Mouse (Mus musculus): ENCODE measurements at regions not wholly inside any gene's neighbourhood (a gene's known extent, or its start where the extent isn't known, plus 50 kb on each side); places are given as distances from the start of the nearest gene placed in this dataset.

DNA sequence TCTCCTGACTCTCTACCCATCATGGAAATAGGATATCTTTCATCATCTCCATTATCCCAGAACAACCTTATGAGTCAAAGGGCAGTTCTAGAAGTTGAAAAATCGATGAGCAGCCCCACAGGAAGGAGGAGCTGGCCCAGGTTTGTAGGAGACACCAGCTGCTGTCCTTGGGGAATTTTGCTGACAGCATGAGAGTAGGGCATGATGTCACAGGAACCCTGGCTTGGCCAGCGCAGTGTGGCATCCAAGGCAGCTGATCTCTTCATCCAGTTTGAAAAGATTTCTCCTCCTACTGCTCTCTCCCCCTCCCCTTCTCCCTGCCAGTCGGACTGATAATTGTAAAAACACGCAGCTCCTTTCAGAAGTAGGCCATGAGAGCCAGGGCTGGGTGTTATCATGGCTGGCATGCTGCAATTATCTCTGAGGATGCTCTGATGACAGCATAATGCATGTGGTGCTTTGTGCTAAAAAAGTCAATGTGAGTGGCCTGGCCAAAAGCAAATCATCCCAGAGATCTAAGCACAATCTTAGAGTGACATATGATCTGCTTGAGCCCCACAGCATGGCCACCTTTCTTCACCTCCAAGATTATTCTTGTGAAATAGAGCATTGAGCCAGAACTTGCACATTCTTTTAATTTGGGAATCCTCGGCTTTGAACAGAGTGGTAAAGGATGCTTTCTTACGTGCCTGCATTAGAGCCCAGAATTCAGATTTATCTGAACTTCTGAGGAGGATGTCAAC is 54.2 kb downstream of the Gjd2 start:
- ATAC-seq (ENCODE audit: low FRiP score, low TSS enrichment): no peak
- no peaks in the 10 kb centered on the region for H3K4me1 ChIP-seq (ENCODE audit: control insufficient read depth, insufficient read depth, low read length)
- no peak for DNase-seq
- no peaks in the 10 kb centered on the region for H3K27me3 ChIP-seq (ENCODE audit: control insufficient read depth, insufficient read depth, low read length)
- 23% methylated on average over 6 of the region's 6 CpGs for WGBS
- H3K36me3 ChIP-seq (ENCODE audit: control insufficient read depth, insufficient read depth, low read length): no peaks in the 10 kb centered on the region
- H3K9ac ChIP-seq (replicated peaks; ENCODE audit: low read length): no peak overlapping the region
- H3K4me3 ChIP-seq (replicated peaks; ENCODE audit: low read depth, low read length): no peak overlapping the region
- H3K27ac ChIP-seq (replicated peaks; ENCODE audit: low read depth, low read length): no peak overlapping the region
- no peaks in the 10 kb centered on the region for H3K9me3 ChIP-seq (ENCODE audit: control insufficient read depth, low read length)
- H3K4me2 ChIP-seq (ENCODE audit: low read length): no peak overlapping the region

DNA sequence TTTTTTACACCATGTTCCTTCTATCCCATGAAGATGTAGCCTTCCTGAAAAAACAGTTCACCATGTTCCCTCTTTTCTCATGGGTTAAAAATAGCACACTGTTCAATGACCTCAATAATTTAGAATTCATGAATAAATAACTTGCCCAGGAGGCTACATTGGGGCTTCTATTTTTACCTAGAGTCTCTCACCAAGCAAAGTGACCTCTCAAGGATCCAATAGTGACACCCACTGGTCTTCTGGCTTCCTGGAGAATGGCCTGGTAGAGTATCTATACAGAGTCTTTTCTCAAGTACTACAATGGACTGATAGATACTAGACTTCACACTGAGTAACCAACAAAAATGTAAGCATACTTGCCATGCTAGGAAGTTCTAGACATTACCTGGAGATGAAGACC is 60.9 kb downstream of the Gjd2 start:
- ATAC-seq (ENCODE audit: low FRiP score, low TSS enrichment) (no peak), DNase-seq (no peak)
- H3K4me2 ChIP-seq (ENCODE audit: low read length): no peak overlapping the region
- no peaks in the 10 kb centered on the region for H3K36me3 ChIP-seq (ENCODE audit: control insufficient read depth, insufficient read depth, low read length)
- no peaks in the 10 kb centered on the region for H3K9me3 ChIP-seq (ENCODE audit: control insufficient read depth, low read length)
- no peak overlapping the region for H3K27ac ChIP-seq (replicated peaks; ENCODE audit: low read depth, low read length)
- H3K4me1 ChIP-seq (ENCODE audit: control insufficient read depth, insufficient read depth, low read length): no peaks in the 10 kb centered on the region
- H3K9ac ChIP-seq (replicated peaks; ENCODE audit: low read length): no peak overlapping the region
- no peak overlapping the region for H3K4me3 ChIP-seq (replicated peaks; ENCODE audit: low read depth, low read length)
- H3K27me3 ChIP-seq (ENCODE audit: control insufficient read depth, insufficient read depth, low read length): no peaks in the 10 kb centered on the region

GRCm38 (mm10) chr2:113949296-113949990 is 64.0 kb downstream of the Gjd2 start:
- H3K9ac ChIP-seq (replicated peaks; ENCODE audit: low read length): no peak overlapping the region
- WGBS: 81% methylated on average over 2 of the region's 2 CpGs
- no peaks in the 10 kb centered on the region for H3K27me3 ChIP-seq (ENCODE audit: control insufficient read depth, insufficient read depth, low read length)
- ATAC-seq (ENCODE audit: low FRiP score, low TSS enrichment): no peak
- H3K9me3 ChIP-seq (ENCODE audit: control insufficient read depth, low read length): no peaks in the 10 kb centered on the region
- H3K36me3 ChIP-seq (ENCODE audit: control insufficient read depth, insufficient read depth, low read length): no peaks in the 10 kb centered on the region
- H3K27ac ChIP-seq (replicated peaks; ENCODE audit: low read depth, low read length): no peak overlapping the region
- H3K4me2 ChIP-seq (ENCODE audit: low read length): no peak overlapping the region
- no peak overlapping the region for H3K4me3 ChIP-seq (replicated peaks; ENCODE audit: low read depth, low read length)
- DNase-seq: no peak
- H3K4me1 ChIP-seq (ENCODE audit: control insufficient read depth, insufficient read depth, low read length): no peaks in the 10 kb centered on the region

DNA sequence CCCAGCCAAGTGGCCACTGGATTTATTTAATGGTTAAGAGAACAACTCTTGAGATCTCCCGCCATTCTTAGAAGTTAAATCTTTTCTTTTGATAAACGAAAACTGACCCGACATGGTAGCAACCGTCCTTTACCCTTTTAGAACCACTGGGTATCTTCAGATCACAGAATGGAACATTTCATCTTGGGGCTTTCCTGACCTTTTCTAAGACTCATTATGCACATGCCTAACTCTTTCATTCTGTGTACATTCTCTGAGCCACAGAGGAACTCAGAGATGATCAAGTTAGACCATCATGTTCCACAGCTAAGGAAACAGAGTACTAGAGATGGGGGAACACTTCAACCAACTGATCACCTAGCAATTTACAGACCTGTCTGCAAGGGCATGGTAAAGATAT is 81.7 kb downstream of the Gjd2 start:
- DNase-seq (no peak), ATAC-seq (ENCODE audit: low FRiP score, low TSS enrichment) (no peak)
- Histone ChIP-seq H3K27me3 (ENCODE audit: control insufficient read depth, insufficient read depth, low read length) (no peaks in the 10 kb centered on the region), H3K9ac (replicated peaks; ENCODE audit: low read length) (no peak overlapping the region), H3K4me1 (ENCODE audit: control insufficient read depth, insufficient read depth, low read length) (no peaks in the 10 kb centered on the region), H3K27ac (replicated peaks; ENCODE audit: low read depth, low read length) (no peak overlapping the region), H3K4me3 (replicated peaks; ENCODE audit: low read depth, low read length) (no peak overlapping the region), H3K36me3 (ENCODE audit: control insufficient read depth, insufficient read depth, low read length) (no peaks in the 10 kb centered on the region), H3K9me3 (ENCODE audit: control insufficient read depth, low read length) (no peaks in the 10 kb centered on the region), H3K4me2 (ENCODE audit: low read length) (no peak overlapping the region)
- WGBS: 92% methylated on average over 4 of the region's 4 CpGs

DNA sequence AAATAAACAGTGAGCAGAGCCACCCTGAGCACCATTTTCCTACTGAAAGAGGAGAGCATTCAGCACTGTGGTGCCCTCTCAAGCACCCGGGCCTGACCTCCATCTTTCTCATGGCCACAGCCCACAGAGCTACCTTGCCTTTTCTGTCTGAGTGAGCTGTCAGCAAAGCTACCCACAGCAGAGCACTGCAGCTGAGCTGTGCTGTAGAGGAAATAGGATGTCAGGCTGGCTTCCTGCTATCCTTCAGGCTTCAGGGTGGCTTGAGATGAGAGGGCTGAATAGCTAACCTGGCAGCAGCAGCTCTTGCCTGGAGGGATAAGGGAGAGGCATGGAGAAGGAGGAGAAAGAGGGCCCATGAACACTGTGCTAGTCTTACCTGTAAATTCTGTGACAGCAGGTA is 82.5 kb downstream of the Gjd2 start:
- no peaks in the 10 kb centered on the region for H3K27me3 ChIP-seq (ENCODE audit: control insufficient read depth, insufficient read depth, low read length)
- H3K4me1 ChIP-seq (ENCODE audit: control insufficient read depth, insufficient read depth, low read length): no peaks in the 10 kb centered on the region
- no peaks in the 10 kb centered on the region for H3K36me3 ChIP-seq (ENCODE audit: control insufficient read depth, insufficient read depth, low read length)
- 73% methylated on average over 1 of the region's 1 CpGs for WGBS
- no peaks in the 10 kb centered on the region for H3K9me3 ChIP-seq (ENCODE audit: control insufficient read depth, low read length)
- ATAC-seq (ENCODE audit: low FRiP score, low TSS enrichment): no peak
- H3K9ac ChIP-seq (replicated peaks; ENCODE audit: low read length): no peak overlapping the region
- no peak overlapping the region for H3K27ac ChIP-seq (replicated peaks; ENCODE audit: low read depth, low read length)
- H3K4me3 ChIP-seq (replicated peaks; ENCODE audit: low read depth, low read length): no peak overlapping the region
- DNase-seq: no peak
- H3K4me2 ChIP-seq (ENCODE audit: low read length): no peak overlapping the region

DNA sequence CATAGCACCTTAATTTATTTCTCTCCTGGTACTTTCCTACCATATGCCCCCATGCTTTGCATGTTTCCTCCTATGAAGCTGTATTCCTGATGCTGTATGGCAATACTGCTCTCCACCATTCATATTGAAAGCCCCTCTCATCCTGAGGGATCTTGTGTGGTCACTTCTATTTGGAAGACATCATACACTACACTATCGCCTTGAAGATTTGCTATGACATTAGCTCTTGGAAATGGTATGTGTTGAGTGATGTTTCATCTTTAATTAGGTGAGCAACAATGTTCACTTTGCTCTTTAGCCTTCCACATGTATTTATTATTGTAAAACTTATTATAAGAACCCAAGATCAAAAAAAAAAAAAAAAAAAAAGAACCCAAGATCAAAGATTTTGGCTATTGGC is 81.2 kb upstream of the Arhgap11a start:
- no peak overlapping the region for H3K27ac ChIP-seq (replicated peaks; ENCODE audit: low read depth, low read length)
- no peak overlapping the region for H3K9ac ChIP-seq (replicated peaks; ENCODE audit: low read length)
- H3K36me3 ChIP-seq (ENCODE audit: control insufficient read depth, insufficient read depth, low read length): no peaks in the 10 kb centered on the region
- DNase-seq (no peak), ATAC-seq (ENCODE audit: low FRiP score, low TSS enrichment) (no peak)
- no peaks in the 10 kb centered on the region for H3K27me3 ChIP-seq (ENCODE audit: control insufficient read depth, insufficient read depth, low read length)
- no peaks in the 10 kb centered on the region for H3K9me3 ChIP-seq (ENCODE audit: control insufficient read depth, low read length)
- no peaks in the 10 kb centered on the region for H3K4me1 ChIP-seq (ENCODE audit: control insufficient read depth, insufficient read depth, low read length)
- WGBS: 98% methylated on average over 1 of the region's 1 CpGs
- H3K4me2 ChIP-seq (ENCODE audit: low read length): no peak overlapping the region
- H3K4me3 ChIP-seq (replicated peaks; ENCODE audit: low read depth, low read length): no peak overlapping the region

DNA sequence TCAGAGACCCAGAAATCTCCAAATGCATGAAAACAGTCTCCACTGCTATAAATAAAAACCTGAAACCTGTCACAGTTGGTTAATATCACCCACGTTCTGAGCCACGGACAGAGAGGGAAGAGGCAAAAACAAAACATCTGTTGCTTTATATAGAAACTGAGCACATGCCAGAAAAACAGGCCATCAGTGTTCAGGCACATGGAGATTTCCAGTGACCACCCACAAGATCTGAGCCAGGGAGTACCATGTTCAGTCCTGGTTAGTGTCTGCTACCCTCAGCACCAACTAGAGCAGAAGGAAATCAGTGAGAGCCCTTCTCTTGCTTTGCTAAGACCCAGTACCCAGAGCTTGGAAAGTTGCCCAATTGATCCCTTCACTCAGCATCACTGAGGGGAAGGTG is 75.7 kb upstream of the Arhgap11a start:
- Histone ChIP-seq H3K36me3 (ENCODE audit: control insufficient read depth, insufficient read depth, low read length) (no peaks in the 10 kb centered on the region), H3K9me3 (ENCODE audit: control insufficient read depth, low read length) (no peaks in the 10 kb centered on the region), H3K9ac (replicated peaks; ENCODE audit: low read length) (no peak overlapping the region), H3K4me2 (ENCODE audit: low read length) (no peak overlapping the region), H3K27ac (replicated peaks; ENCODE audit: low read depth, low read length) (no peak overlapping the region), H3K4me3 (replicated peaks; ENCODE audit: low read depth, low read length) (no peak overlapping the region), H3K27me3 (ENCODE audit: control insufficient read depth, insufficient read depth, low read length) (no peaks in the 10 kb centered on the region), H3K4me1 (ENCODE audit: control insufficient read depth, insufficient read depth, low read length) (no peaks in the 10 kb centered on the region)
- ATAC-seq (ENCODE audit: low FRiP score, low TSS enrichment): no peak
- DNase-seq: no peak
- 82% methylated on average over 2 of the region's 2 CpGs for WGBS

GRCm38 (mm10) chr2:113918913-113919312 is 70.5 kb upstream of the Arhgap11a start:
- ATAC-seq (ENCODE audit: low FRiP score, low TSS enrichment): no peak
- Histone ChIP-seq H3K9ac (replicated peaks; ENCODE audit: low read length) (no peak overlapping the region), H3K36me3 (ENCODE audit: control insufficient read depth, insufficient read depth, low read length) (no peaks in the 10 kb centered on the region), H3K4me1 (ENCODE audit: control insufficient read depth, insufficient read depth, low read length) (no peaks in the 10 kb centered on the region), H3K4me3 (replicated peaks; ENCODE audit: low read depth, low read length) (no peak overlapping the region), H3K27ac (replicated peaks; ENCODE audit: low read depth, low read length) (no peak overlapping the region), H3K9me3 (ENCODE audit: control insufficient read depth, low read length) (no peaks in the 10 kb centered on the region), H3K4me2 (ENCODE audit: low read length) (no peak overlapping the region), H3K27me3 (ENCODE audit: control insufficient read depth, insufficient read depth, low read length) (no peaks in the 10 kb centered on the region)
- 96% methylated on average over 1 of the region's 2 CpGs for WGBS
- no peak for DNase-seq

- WGBS: 94% methylated on average over 2 of the region's 2 CpGs
- ATAC-seq (ENCODE audit: low FRiP score, low TSS enrichment) (no peak), DNase-seq (no peak)
- no peaks in the 10 kb centered on the region for H3K4me1 ChIP-seq (ENCODE audit: control insufficient read depth, insufficient read depth, low read length)
- no peaks in the 10 kb centered on the region for H3K27me3 ChIP-seq (ENCODE audit: control insufficient read depth, insufficient read depth, low read length)
- H3K4me3 ChIP-seq (replicated peaks; ENCODE audit: low read depth, low read length): no peak overlapping the region
- no peak overlapping the region for H3K27ac ChIP-seq (replicated peaks; ENCODE audit: low read depth, low read length)
- no peaks in the 10 kb centered on the region for H3K36me3 ChIP-seq (ENCODE audit: control insufficient read depth, insufficient read depth, low read length)
- H3K4me2 ChIP-seq (ENCODE audit: low read length): no peak overlapping the region
- H3K9me3 ChIP-seq (ENCODE audit: control insufficient read depth, low read length): no peaks in the 10 kb centered on the region
- H3K9ac ChIP-seq (replicated peaks; ENCODE audit: low read length): no peak overlapping the region
These were observed 65.8 kb upstream of the Arhgap11a start for GRCm38 (mm10) chr2:113914248-113914647.
